Mouse (Mus musculus) megakaryocyte, embryonic 14.5 days (primary cell): ENCODE results near the gene Tbx2.

Experiments used
- FLI1 ChIP-seq: IDR thresholded peaks from 2 replicates; pipeline ENCODE4 v1.6.1; 2012; ENCODE audit warnings: low read length, inconsistent platforms, mixed read lengths
- GATA1 ChIP-seq: IDR thresholded peaks from 3 replicates; pipeline ENCODE4 v1.6.1; 2012; ENCODE audit warnings: mixed read lengths, low read length, inconsistent platforms, borderline replicate concordance

GRCm38 (mm10) chr11:85844144-85844965 is 12.0 kb downstream of the Tbx2 start:
- TF ChIP-seq GATA1 (no peak), FLI1 (no peak)
